Mouse (Mus musculus) common myeloid progenitor, adult 5-6 weeks (primary cell): ENCODE data around the gene Rbm39. TPM values are rescaled to one million over a fixed set of nuclear protein-coding genes. Genes with fewer than 3 reads are reported as not detected.
"Not testable (repeated sequence)": the region's sequence is repeated elsewhere in the genome, so short reads cannot be mapped to it uniquely, and the experiment has no call there.

ENCODE experiments used
- ATAC-seq: replicated peaks from 2 replicates; pipeline ENCODE4 v1.8.0; 2016; ENCODE audit warnings: low read depth, mild to moderate bottlenecking, moderate TSS enrichment, inconsistent platforms; ENCODE audit not compliant: poor library complexity, severe bottlenecking
- total RNA-seq: library from RNA; stranded (forward); fragments of 200-1000, 187-1606 nt; gene quantifications from 2 replicates; pipeline ENCODE4 v1.2.3, GENCODE M21; 2017

Gene Rbm39
- 689 and 779 TPM in 2 replicates for total RNA-seq

DNA sequence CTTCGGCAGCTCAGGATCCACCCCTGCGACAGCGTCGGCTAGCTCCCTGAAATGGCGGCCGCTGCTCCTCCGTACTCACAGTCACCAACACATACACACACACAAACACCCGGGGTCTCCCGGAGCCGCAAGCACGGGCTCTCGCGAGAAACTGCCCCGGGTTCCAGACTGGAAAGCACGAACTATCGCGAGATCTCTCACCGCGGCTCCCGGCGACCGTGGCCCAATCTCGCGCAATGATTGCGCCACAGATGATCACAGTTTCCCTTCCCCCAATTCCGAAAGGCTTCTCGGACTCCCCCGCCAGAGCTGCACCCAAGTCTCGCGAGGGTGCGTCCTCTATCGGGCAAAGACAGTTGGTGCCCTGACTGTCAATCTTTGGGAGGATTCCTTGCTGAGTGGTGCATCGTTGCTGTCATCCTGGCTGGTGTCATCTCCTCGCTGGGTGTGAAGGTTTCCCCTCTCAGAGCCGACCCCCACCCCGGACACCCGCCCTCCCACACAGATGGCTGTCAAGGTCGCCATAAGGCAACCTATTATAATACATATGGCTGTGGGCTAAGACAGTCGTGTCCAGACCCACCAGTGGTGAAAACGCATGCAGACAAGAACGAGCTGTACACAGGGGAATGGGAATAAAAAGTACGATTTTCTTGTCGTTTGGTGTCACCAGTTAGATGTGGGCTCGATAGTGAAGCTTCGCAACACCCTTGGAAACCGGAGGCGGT, at the start of gene Rbm39:
Rbm39 (minus strand) TSS at position 145 of the 728 bp plus-strand sequence.
- ATAC-seq, result peak; percentile 90

DNA sequence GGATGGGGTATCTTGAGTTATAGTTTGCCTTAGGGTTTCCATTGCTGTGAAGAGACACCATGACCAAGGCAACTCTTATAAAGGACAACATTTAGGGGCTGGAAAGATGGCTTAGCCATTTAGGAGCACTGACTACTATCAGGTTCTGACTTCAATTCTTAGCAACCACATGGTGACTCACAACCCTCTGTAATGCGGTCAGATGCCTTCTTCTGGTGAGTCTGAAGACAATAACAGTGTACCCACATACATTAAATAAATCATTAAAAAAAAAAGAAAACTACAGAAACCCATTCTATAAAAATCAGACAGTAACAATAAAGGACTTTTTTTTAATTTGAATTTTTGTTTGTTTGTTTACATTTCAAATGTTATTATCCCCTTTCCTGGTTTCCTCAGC, 49.1 kb upstream of the Rbm39 start:
- ATAC-seq, result no peak

- ATAC-seq, result no peak
Observed at GRCm38 (mm10) chr2:156227689-156228088, 47.7 kb upstream of the Rbm39 start.

DNA sequence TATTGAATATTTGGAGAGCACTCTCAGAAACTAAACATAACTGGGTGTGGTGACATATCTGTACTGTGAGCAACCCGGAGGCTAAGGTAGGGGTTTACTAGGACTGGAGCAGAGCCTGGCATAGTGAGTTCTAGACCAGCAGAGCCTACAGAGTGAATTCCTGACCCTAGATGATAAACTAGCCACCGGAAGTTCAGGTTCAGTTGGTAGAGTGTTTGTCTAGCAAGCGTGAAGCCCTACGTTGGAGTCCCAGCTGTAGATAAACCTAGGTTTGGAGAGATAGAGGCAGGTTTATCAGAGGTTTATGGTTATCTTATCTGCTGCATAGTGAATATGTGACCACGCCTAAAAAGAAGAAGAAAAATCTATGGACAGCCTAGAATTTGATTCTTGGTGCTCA, 44.0 kb upstream of the Rbm39 start:
- no peak for ATAC-seq

DNA sequence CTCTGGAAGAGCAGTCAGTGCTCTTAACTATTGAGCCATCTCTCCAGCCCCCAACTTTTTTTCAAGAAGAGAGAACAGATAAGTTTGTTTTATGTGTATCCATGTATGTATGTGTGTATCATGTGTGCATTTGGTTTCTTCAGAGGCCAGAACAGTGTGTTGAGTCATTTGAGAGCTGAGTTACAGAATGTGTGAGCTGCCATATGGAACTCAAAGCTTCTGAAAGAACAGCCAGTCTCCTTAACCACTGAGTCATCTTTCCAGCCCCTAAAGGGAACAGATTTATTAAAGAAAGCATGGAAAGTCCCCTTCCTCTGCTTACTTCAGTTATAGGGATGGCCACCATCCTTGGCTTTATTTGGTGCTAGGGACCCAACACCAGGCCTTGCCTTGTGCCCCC, 42.1 kb upstream of the Rbm39 start:
- ATAC-seq, result no peak

DNA sequence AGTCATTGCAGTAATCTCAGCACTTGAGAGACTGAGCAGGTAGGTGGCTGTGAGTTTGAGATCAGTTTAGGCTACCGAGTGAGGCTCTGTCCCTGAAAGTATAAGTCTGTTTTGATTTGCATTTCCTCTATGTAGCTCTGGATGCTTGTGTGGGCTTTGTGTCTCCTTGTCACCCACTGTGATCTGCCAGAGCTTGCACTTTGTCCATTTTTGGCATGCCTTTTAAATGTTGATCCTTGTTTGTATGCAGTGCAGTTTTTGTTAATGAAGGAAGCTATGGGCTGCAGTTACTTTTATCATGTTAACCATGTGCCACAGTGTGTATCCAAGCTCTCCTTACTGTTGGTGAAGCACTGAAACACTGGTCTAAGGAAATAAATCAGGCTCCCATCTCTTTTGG, 37.7 kb upstream of the Rbm39 start:
- no peak for ATAC-seq

DNA sequence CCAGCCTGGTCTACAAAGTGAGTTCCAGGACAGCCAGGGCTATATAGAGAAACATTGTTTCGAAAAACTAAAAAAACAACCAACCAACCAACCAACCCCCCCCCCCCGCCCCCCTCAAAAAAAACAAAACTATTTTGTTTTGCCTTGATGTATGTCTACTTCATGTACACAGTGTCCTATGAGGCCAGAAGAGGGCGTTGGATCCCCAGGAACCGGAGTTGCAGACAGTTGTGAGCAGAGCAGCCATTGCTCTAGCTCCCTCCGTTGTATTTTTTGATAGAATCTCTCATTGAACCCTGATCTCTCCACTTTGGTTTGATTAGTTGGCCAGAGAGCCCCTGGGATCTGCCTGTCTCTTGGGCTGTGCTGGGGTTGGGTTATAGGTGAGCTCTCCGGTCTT, 23.9 kb upstream of the Rbm39 start:
- ATAC-seq, result no peak

DNA sequence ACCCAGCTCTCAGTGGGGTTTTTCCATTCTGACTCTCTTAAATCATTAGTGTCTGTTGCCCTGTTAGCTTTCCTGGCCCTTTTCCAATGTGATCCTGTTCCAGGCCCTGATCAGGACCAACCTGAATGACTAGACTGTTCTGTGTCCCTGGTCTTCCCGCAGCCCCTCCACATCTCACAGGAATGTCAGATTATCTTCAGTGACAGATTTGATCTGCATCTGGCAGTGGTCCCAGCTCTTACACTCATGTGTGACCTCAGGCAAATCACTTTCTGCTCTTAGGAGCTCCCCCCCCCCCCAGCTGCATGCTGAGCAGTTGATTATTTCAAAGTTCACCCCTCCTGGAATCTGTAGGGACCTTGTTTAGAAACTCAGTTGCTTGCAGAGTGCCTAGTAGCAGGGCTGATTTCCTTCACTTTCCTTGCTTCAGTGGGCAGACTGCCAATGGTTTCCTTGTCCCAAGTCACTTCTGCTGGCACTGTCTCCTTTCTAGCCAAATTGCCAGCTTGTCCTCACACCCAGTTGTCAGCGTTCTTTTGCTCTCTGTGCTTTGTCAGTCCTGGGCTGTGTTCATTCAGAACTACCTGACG, 22.9 kb upstream of the Rbm39 start:
- ATAC-seq, result no peak

DNA sequence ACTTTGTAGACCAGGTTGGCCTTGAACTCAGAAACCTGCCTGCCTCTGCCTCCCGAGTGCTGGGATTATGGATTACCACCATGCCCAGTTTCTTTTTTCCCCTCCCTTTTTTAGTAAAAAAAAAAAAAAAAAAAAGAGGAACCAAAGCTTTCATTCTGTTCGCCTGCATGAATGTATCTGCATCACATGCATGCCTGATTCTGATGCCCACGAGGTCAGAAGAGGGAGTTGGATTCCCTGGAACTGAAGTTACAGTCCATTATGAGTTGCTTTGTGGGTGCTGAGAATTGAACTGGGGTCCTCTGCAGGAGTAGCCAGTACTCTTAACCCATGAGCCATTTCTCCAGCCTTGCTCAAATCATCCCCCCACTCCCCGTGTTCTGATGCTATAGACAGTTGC, 21.4 kb upstream of the Rbm39 start:
- ATAC-seq, result no peak

DNA sequence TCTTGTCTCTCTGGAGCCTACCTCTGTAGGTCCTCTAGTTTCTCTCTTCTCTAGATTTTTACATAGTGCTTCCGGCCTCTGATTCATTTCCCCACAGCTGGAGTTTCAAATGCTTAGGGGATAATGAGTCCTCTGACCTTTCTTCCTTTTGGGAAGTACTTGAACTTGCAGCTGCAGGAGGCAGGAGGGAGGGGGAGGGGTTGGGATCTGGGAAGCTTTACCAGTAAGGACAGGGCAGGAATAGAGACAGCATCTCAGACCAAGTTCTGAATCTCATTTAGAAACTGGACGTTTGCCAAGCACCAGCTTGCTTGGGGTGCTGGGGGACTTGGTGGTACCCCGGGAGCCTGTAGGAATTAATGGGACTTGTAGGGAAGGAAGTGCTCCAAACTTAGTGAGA, 19.9 kb upstream of the Rbm39 start:
- ATAC-seq, result no peak

DNA sequence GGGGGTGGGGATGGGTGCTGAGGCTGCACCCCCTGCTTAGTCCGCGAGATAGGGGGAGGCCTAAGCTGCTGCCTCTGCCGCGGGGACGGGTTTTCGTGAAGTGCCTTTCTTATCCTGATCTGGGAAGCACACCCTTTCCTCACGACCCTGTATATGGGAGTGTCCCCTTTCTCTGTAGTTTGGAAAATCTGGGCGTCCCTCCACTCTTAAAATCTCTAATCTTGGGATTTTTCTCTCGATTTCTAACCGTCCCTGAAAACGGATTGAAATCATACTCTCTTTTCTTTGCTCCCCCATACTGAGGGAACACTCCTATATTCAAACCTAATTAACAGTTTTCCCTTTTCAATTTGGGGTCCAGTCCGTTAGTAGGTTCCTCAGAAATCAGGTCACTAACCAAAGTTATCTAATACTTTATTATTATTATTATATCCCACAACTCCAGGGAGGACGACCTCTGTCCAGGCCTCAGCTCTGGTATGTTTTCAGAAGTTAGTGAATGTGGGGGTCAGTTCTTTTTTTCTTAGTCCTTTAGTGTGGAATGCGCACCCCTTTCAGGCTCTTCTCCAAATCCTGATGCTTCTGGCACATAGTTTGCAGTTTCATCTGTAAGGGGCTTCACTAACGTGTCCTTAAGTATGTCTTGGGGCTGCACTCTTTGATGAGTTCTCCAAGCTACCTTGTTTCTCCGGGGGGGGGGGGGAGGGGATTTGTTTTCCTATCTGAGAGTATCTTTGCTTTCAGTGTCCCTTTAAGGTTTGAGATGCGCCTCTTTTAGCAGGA, 17.3 kb upstream of the Rbm39 start:
- no peak for ATAC-seq

DNA sequence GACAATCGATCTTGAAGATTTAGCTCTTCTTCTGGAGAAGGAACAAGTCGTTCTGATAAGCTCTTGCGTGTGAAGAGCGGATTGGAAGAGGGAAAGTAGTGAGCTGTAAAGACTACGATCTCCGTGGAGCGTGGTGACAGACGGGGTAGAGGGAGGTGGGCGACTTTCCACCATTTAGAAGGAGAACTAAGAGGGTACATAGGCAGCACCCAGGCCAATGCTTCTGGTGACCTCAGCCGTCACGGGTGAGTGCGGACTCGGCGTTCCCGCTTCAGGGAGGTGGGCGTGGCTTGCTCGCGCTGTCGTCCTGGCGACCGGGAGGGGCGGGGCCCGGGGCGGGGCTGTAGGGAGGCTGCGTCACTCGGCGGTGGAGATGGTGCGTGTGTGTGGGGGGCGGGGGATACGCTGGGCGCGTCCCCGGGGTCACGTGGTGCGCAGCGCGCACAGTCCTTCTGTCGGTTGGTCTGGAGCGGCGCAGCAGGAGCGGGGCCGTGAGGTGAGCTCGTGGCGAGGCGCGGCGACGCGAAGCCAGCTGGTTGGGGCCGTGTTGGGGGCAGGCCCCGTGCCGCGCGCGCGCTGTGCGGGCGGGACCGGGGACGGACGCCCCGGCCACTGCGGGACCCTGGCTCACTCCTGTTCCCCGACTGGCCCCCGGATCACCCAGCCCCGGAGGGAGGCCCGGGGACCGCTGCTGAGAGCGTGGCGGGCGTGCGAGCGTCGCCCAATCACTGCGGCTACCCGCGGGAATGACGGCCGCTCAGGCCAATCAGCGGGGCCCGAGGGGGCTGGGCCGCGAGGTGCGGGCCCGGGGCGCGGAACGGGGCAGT, 16.5 kb upstream of the Rbm39 start, which contains the start of gene Phf20:
Phf20 (plus strand) TSS at position 165 of the 827 bp plus-strand sequence.
- peak; percentile 94 for ATAC-seq

- ATAC-seq, result no peak
Observed at GRCm38 (mm10) chr2:156194571-156194970, 14.5 kb upstream of the Rbm39 start.

- ATAC-seq, result no peak
Observed at GRCm38 (mm10) chr2:156193066-156193862, 13.2 kb upstream of the Rbm39 start.

DNA sequence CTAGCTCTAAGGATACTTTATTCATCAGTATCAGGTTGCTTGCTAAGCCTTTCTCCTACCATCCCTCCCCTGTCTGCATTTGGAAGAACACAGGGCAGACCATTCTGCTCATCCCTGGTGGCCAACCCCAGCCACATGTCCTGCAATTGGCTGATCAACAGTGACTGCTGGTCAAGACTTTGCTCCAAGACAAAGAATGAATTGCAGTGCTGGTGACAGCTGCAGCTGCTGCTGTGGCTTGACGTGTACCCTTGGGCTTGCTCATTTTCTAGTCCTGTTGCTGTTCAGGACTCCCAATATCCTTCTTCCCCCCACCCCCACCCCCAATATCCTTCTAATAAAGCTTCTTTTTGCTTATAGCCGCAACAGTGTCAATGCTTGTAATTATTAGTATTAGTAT, 12.0 kb upstream of the Rbm39 start:
- no peak for ATAC-seq

DNA sequence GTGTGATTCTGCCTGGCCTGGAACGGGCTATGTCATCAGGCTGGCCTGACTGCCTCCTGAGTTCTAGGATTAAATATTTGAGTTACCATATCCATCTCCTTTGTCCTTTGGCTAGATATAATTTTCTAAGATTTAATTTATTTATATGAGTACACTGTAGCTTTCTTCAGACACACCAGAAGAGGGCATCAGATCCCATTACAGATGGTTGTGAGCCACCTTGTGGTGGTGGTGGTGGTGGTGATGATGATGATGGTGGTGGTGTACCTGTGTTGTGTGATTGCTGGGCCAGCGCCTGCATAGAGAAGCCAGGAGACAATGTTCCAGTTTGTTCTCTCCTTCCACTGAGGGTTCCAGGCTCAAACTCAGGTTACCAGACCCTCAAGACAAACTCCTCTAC, 11.5 kb upstream of the Rbm39 start:
- no peak for ATAC-seq

- peak; percentile 99 for ATAC-seq
Observed at GRCm38 (mm10) chr2:156190004-156190896, 10.2 kb upstream of the Rbm39 start.

- not testable (repeated sequence) for ATAC-seq
Observed at GRCm38 (mm10) chr2:156189241-156189640, 9.2 kb upstream of the Rbm39 start.

DNA sequence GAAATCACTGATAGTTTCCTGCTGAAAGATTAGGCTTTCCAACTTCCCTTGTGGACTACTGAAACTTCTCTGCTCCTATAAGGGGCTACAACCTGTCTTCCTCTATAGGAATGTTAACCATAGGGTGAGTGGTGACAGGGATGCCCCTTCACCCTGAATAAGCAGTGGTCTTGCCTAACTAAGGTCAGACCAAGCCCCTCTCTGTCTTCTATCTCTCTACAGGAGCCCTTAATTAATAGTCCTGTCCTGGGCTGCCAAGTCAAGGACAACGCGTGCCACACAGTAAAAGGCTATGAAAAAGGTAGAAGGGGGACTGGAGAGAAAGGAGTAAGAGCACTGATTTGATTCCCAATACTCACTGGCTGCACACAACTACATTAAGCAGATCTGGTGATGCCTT, 1.6 kb upstream of the Rbm39 start:
- ATAC-seq, result no peak
